Mouse (Mus musculus) liver, embryonic 13.5 days (tissue): ENCODE results near the gene D930020B18Rik. TPM values are rescaled to one million over a fixed set of nuclear protein-coding genes. Genes with fewer than 3 reads are reported as not detected.

Experiments used
- ATAC-seq: fragments of 200-750 bp; cut with Nextera tagmentation; 2 replicates; pipeline ENCODE4 v1.8.0; 2017; ENCODE audit warnings: low read depth, mild to moderate bottlenecking, moderate number of reproducible peaks, moderate library complexity
- DNase-seq: peaks from one replicate; pipeline ENCODE4 v3.0.0; 2022
- H3K27ac ChIP-seq: fragments of 300-500 bp; sonication (generic); 2 replicates; pipeline ENCODE4 v1.5.1; 2015; ENCODE audit warnings: moderate library complexity, mild to moderate bottlenecking, inconsistent platforms
- H3K27me3 ChIP-seq: fragments of 300-500 bp; sonication (generic); 2 replicates; pipeline ENCODE4 v1.6.1; 2015; ENCODE audit warnings: mild to moderate bottlenecking, inconsistent platforms
- H3K36me3 ChIP-seq: fragments of 300-500 bp; sonication (generic); 2 replicates; pipeline ENCODE4 v1.6.1; 2015; ENCODE audit warnings: mild to moderate bottlenecking, inconsistent platforms
- H3K4me1 ChIP-seq: fragments of 300-500 bp; sonication (generic); replicated peaks from 2 replicates; pipeline ENCODE4 v1.6.1; 2015; ENCODE audit warnings: inconsistent platforms
- H3K4me2 ChIP-seq: fragments of 300-500 bp; sonication (generic); 2 replicates; pipeline ENCODE4 v1.6.1; 2015; ENCODE audit warnings: inconsistent platforms, mild to moderate bottlenecking, moderate library complexity
- H3K4me3 ChIP-seq: fragments of 300-500 bp; sonication (generic); replicated peaks from 2 replicates; pipeline ENCODE4 v1.5.1; 2015; ENCODE audit warnings: mild to moderate bottlenecking, inconsistent platforms
- H3K9ac ChIP-seq: fragments of 300-500 bp; sonication (generic); 2 replicates; pipeline ENCODE4 v1.6.1; 2015; ENCODE audit warnings: mild to moderate bottlenecking, inconsistent platforms
- H3K9me3 ChIP-seq: fragments of 300-500 bp; sonication (generic); replicated peaks from 2 replicates; pipeline ENCODE4 v1.6.1; 2016; ENCODE audit warnings: inconsistent platforms
- WGBS: fragments of 180-500 bp; shearing (Covaris S2); methylation state at CpG from one replicate; pipeline ENCODE4 v1.1.7; 2015; ENCODE audit not compliant: insufficient replicate concordance; 5-methylcytosine and 5-hydroxymethylcytosine counted together
- polyA plus RNA-seq: library from polyadenylated mRNA; unstranded; fragments of >200 nt; fragmentation: Nextera tagmentation; extraction: Ambion mirVana; gene quantifications from 2 replicates; pipeline ENCODE4 v1.2.1, GENCODE M21; 2015

The D930020B18Rik gene
- 0.07 TPM in 1 of 2 replicates, not detected in the other for polyA plus RNA-seq

GRCm38 (mm10) chr10:121641272-121642053 lies at the start of gene D930020B18Rik:
Gene D930020B18Rik (plus strand): TSS chr10:121641588.
- Histone ChIP-seq H3K27ac (no peak within 1 kb of the TSS), H3K36me3 (no peaks in the 10 kb centered on the region), H3K4me1 (peaks cover 11% of the 10 kb centered on the region), H3K9me3 (no peaks in the 10 kb centered on the region), H3K9ac (peak within 1 kb of the TSS; percentile 38; the same call in 1 of the 2 replicates), H3K27me3 (peaks cover 46% of the 10 kb centered on the region), H3K4me3 (peak within 1 kb of the TSS; percentile 57), H3K4me2 (peak within 1 kb of the TSS; percentile 77)
- under 1% methylated on average over 67 of the region's 69 CpGs for WGBS
- ATAC-seq (no peak), DNase-seq (no peak)

GRCm38 (mm10) chr10:121596580-121596979 lies 44.8 kb upstream of the D930020B18Rik start:
- H3K27ac ChIP-seq = no peak overlapping the region; the same call in 1 of the 2 replicates
- no peak overlapping the region for H3K4me2 ChIP-seq
- no peak overlapping the region for H3K4me3 ChIP-seq
- H3K36me3 ChIP-seq = peaks cover 93% of the 10 kb centered on the region
- ATAC-seq (no peak), DNase-seq (no peak)
- no peaks in the 10 kb centered on the region for H3K9me3 ChIP-seq
- H3K27me3 ChIP-seq = no peaks in the 10 kb centered on the region
- 0 out of 2 replicates have a peak, but pooled peaks cover 4% of the 10 kb centered on the region for H3K4me1 ChIP-seq
- no peak overlapping the region for H3K9ac ChIP-seq
- 39% methylated on average over 9 of the region's 9 CpGs for WGBS

DNA sequence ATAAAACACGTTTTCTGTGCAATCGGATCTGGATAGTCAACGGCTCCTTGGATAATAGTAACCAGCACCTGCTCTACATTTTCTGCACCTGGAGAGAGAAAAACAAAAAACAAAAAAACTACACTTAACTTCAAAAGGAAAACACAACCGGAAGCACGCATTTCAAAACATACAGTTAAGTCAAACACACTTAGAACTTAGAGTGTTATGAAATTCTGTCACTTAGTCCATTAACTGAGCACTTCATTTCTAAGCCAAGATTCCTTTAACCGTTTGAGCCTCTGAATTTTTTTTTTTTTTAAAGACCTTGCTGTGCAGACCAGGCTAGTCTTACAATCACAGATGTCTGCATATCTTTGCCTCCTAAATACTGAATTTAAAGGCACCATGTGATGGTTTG lies 40.1 kb upstream of the D930020B18Rik start:
- Histone ChIP-seq H3K36me3 (peaks cover 98% of the 10 kb centered on the region), H3K4me1 (peaks cover 8% of the 10 kb centered on the region; the same call in 1 of the 2 replicates), H3K27me3 (no peaks in the 10 kb centered on the region), H3K4me3 (no peak overlapping the region), H3K27ac (no peak overlapping the region), H3K9ac (no peak overlapping the region), H3K4me2 (no peak overlapping the region), H3K9me3 (no peaks in the 10 kb centered on the region; the same call in 1 of the 2 replicates)
- DNase-seq (no peak), ATAC-seq (no peak)
- 80% methylated on average over 6 of the region's 6 CpGs for WGBS

DNA sequence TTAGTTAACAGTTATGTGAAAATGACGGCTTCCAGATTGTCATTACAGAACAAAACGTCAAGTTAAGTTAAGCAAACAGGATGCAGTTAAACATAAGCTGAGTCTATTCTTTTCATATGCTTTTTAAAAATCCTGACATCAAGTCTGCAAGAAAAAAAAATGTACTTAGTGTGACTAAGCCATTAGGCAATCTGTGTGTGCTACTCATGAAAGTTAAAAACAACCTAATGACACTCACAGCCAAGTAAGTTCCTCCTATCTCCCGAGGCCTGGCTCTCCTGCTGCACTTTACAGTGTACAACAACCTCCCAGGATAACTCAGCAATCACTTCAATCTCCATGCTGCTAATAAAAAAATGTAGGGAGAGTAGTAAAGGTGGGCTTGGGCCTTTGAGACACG lies 37.8 kb upstream of the D930020B18Rik start:
- ATAC-seq = no peak
- Histone ChIP-seq H3K9me3 (no peaks in the 10 kb centered on the region; the same call in 1 of the 2 replicates), H3K4me3 (no peak overlapping the region), H3K4me1 (peaks cover 4% of the 10 kb centered on the region; the same call in 1 of the 2 replicates), H3K27ac (no peak overlapping the region), H3K36me3 (peaks cover 100% of the 10 kb centered on the region), H3K27me3 (no peaks in the 10 kb centered on the region), H3K4me2 (no peak overlapping the region), H3K9ac (no peak overlapping the region)
- DNase-seq = no peak
- WGBS = 85% methylated on average over 4 of the region's 4 CpGs

- Histone ChIP-seq H3K4me1 (peaks cover 4% of the 10 kb centered on the region; the same call in 1 of the 2 replicates), H3K9ac (no peak overlapping the region), H3K27me3 (no peaks in the 10 kb centered on the region), H3K36me3 (peaks cover 98% of the 10 kb centered on the region), H3K27ac (no peak overlapping the region), H3K4me2 (no peak overlapping the region), H3K9me3 (no peaks in the 10 kb centered on the region; the same call in 1 of the 2 replicates), H3K4me3 (no peak overlapping the region)
- WGBS = 88% methylated on average over 13 of the region's 13 CpGs
- DNase-seq (no peak), ATAC-seq (peak; percentile 66; the same call in 1 of the 2 replicates)
Observed at GRCm38 (mm10) chr10:121604632-121605344, 36.6 kb upstream of the D930020B18Rik start.

GRCm38 (mm10) chr10:121608177-121608576 lies 33.2 kb upstream of the D930020B18Rik start:
- Histone ChIP-seq H3K4me1 (peaks cover 4% of the 10 kb centered on the region; the same call in 1 of the 2 replicates), H3K4me3 (no peak overlapping the region), H3K9ac (no peak overlapping the region), H3K27me3 (no peaks in the 10 kb centered on the region), H3K4me2 (no peak overlapping the region), H3K9me3 (no peaks in the 10 kb centered on the region; the same call in 1 of the 2 replicates), H3K36me3 (peaks cover 96% of the 10 kb centered on the region), H3K27ac (no peak overlapping the region)
- 90% methylated on average over 10 of the region's 10 CpGs for WGBS
- DNase-seq (no peak), ATAC-seq (no peak)

- H3K27me3 ChIP-seq = no peaks in the 10 kb centered on the region
Observed at GRCm38 (mm10) chr10:121611587-121611986, 29.8 kb upstream of the D930020B18Rik start.

DNA sequence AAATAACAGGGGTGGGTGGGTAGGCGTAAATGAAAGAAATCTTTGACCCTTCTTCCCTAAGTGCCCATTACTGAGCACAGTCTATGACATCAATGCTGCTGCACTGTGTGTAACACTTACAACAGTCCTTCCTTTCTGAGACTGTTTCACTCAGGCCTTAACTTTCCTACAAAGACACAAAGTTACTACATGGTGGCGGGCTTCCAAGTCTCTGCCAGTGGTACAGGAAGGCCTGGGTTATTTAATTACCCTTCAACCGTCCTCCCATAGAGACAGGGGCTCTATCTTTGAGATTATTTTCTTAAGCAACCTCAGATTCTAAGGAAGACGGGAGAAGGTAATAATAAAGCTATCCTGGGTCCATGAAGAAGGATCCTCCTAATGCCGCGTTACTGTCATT lies 28.9 kb upstream of the D930020B18Rik start:
- H3K36me3 ChIP-seq = peaks cover 94% of the 10 kb centered on the region
- no peak overlapping the region for H3K27ac ChIP-seq
- no peaks in the 10 kb centered on the region for H3K27me3 ChIP-seq
- H3K9ac ChIP-seq = no peak overlapping the region
- ATAC-seq = no peak
- H3K4me3 ChIP-seq = no peak overlapping the region
- H3K9me3 ChIP-seq = no peaks in the 10 kb centered on the region
- no peak overlapping the region for H3K4me2 ChIP-seq
- H3K4me1 ChIP-seq = 0 out of 2 replicates have a peak, but pooled peaks cover 3% of the 10 kb centered on the region
- no peak for DNase-seq
- 83% methylated on average over 6 of the region's 6 CpGs for WGBS

More at GRCm38 (mm10) chr10:121611587-121611986, 29.8 kb upstream of the D930020B18Rik start:
- H3K9me3 ChIP-seq = no peaks in the 10 kb centered on the region
- DNase-seq (no peak), ATAC-seq (no peak)
- H3K27ac ChIP-seq = no peak overlapping the region
- H3K4me2 ChIP-seq = no peak overlapping the region
- H3K4me1 ChIP-seq = 0 out of 2 replicates have a peak, but pooled peaks cover 3% of the 10 kb centered on the region
- H3K9ac ChIP-seq = no peak overlapping the region
- H3K36me3 ChIP-seq = peaks cover 94% of the 10 kb centered on the region
- 66% methylated on average over 10 of the region's 10 CpGs for WGBS
- no peak overlapping the region for H3K4me3 ChIP-seq

GRCm38 (mm10) chr10:121613570-121613969 lies 27.8 kb upstream of the D930020B18Rik start:
- ATAC-seq = no peak
- 49% methylated on average over 13 of the region's 13 CpGs for WGBS
- Histone ChIP-seq H3K27me3 (no peaks in the 10 kb centered on the region), H3K36me3 (peaks cover 94% of the 10 kb centered on the region), H3K4me2 (no peak overlapping the region), H3K9me3 (no peaks in the 10 kb centered on the region), H3K27ac (no peak overlapping the region), H3K4me1 (0 out of 2 replicates have a peak, but pooled peaks cover 3% of the 10 kb centered on the region), H3K4me3 (no peak overlapping the region), H3K9ac (no peak overlapping the region)
- no peak for DNase-seq

DNA sequence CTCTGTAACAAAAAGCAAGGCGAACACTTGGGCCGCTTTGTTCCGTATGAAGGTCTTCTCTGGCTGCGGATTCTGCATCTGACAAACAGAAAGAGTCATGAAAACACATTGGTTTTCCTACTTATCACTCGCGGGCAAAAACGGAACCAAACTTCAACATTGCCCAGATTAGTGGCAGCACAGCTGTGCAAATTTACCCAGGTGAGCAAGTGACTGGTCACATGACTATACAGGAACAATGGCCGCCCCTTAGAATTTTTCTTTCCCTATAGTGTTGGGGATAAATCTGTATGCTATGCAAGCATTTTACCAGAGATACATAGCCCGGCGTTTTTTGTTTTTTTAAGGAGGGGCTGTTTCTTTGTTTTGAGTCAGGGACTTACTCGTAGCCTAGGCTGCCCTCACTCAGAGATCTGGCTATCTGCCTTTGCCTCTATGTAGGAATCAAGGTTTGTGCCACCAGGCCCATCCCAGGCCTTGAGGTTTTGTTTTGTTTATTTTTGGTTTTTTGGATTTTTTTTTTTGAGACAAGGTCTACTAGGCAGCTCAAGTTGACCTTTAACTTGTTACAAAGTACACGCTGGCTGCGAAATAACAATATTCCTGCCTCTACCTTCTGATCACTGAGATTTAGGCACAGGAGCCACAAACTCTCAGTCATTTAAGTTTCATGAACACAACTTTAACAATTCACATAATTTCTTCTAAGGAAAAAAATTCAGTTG lies 26.1 kb upstream of the D930020B18Rik start:
- no peaks in the 10 kb centered on the region for H3K9me3 ChIP-seq
- DNase-seq = no peak
- no peak overlapping the region for H3K27ac ChIP-seq
- H3K36me3 ChIP-seq = peaks cover 93% of the 10 kb centered on the region
- H3K4me2 ChIP-seq = no peak overlapping the region
- no peak for ATAC-seq
- 83% methylated on average over 13 of the region's 13 CpGs for WGBS
- no peaks in the 10 kb centered on the region for H3K27me3 ChIP-seq
- H3K4me1 ChIP-seq = 0 out of 2 replicates have a peak, but pooled peaks cover 3% of the 10 kb centered on the region
- no peak overlapping the region for H3K4me3 ChIP-seq
- H3K9ac ChIP-seq = no peak overlapping the region
